Mouse (Mus musculus): Measurements from ENCODE around the gene Ppm1l. TPM values are rescaled to one million over a fixed set of nuclear protein-coding genes. Genes with fewer than 3 reads are reported as not detected.
A peak's percentile ranks its signal among the peaks of the same experiment; 100 is the strongest.

Ppm1l gene
- polyA plus RNA-seq, 1 experiment from 2014 or later: 23.9 TPM

DNA sequence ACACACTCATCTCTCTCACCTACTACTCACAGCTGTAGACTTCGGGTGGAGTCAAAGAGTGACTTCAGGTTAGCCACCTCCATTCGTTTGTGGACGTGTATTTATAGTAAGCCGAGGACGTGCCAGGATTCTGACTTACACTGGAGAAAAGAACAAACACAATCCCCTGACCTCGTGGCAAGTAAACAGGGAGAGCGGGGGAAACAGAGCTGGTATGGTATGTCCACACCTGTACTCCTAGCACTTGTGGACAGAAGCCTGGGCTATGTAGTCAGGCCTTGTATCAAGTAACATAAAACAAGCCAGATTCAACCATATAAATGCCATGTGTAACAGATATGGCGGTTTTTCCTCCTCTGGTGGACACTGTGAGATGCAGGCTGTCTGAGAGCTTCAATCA, 20.4 kb upstream of the Ppm1l start:
- no peak for ATAC-seq (ENCODE audit: low FRiP score)
- no peaks in the 10 kb centered on the region for H3K4me1 ChIP-seq (replicated peaks)
- H3K27ac ChIP-seq: no peak overlapping the region
- WGBS: 83% methylated on average over 8 of the region's 8 CpGs
- H3K9ac ChIP-seq: no peak overlapping the region
- H3K9me3 ChIP-seq: no peaks in the 10 kb centered on the region
- H3K27me3 ChIP-seq: no peaks in the 10 kb centered on the region
- H3K36me3 ChIP-seq: no peaks in the 10 kb centered on the region
- H3K4me3 ChIP-seq: no peak overlapping the region
- no peak overlapping the region for H3K4me2 ChIP-seq

DNA sequence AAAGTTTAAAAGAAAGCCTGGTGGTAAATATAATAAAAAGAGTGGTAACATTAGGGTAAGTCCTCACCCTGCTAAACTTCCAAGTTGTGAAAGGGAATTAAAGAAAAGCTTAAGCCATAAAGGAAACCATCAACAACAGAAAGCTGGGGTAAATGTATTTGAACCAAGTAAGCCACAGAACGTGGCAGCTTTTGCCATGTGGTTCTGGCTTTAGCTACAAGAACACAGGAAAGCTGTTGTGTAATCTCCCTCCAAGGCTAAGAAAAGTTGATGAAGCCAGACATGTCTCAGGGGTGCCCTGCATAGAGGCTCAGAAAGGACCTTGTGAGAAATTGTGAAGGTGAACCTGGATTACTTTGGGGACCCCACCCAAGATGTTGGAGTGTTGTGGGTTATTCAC, 16.5 kb upstream of the Ppm1l start:
- Histone ChIP-seq H3K9me3 (no peaks in the 10 kb centered on the region), H3K4me1 (replicated peaks) (no peaks in the 10 kb centered on the region), H3K4me2 (no peak overlapping the region), H3K36me3 (no peaks in the 10 kb centered on the region), H3K27me3 (no peaks in the 10 kb centered on the region), H3K9ac (no peak overlapping the region), H3K27ac (no peak overlapping the region), H3K4me3 (no peak overlapping the region)
- WGBS: 85% methylated on average over 1 of the region's 1 CpGs
- no peak for ATAC-seq (ENCODE audit: low FRiP score)

DNA sequence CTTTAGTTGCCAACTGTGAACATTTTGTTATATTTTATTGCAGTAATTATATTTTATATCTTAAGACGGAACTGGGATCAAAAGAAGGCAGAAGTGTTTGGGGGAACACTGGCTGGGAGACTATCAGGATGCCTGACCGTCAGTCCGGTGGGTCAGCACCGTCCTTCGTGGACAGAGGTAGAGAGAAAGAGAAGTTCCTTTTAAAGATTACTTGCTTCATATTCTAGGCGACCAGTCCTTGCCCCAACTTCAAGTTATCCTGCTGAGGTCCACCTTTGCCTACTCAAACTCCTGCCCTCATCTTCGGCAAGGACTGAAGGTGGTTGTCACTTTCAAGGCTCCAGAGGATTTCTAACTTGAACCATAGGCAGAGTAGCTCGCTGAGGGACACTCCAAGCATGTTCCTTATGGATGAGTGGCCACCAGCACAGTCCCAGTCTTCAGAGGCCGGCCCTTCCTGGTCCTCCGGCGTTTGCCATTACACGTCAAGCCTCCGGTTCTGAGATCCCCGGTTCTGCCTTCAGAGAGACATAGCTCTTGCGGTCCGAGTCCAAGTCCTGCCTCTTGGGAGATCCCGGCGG, 761 bp upstream of the Ppm1l start:
- ATAC-seq (ENCODE audit: low FRiP score): peak; percentile 49
- Histone ChIP-seq H3K4me2 (peak overlapping the region; percentile 76), H3K36me3 (no peaks in the 10 kb centered on the region), H3K4me1 (replicated peaks) (peaks cover 37% of the 10 kb centered on the region), H3K9me3 (no peaks in the 10 kb centered on the region), H3K27ac (peak overlapping the region; percentile 94), H3K27me3 (no peaks in the 10 kb centered on the region), H3K9ac (peak overlapping the region; percentile 77), H3K4me3 (peak overlapping the region; percentile 83)
- WGBS: 4% methylated on average over 18 of the region's 18 CpGs

DNA sequence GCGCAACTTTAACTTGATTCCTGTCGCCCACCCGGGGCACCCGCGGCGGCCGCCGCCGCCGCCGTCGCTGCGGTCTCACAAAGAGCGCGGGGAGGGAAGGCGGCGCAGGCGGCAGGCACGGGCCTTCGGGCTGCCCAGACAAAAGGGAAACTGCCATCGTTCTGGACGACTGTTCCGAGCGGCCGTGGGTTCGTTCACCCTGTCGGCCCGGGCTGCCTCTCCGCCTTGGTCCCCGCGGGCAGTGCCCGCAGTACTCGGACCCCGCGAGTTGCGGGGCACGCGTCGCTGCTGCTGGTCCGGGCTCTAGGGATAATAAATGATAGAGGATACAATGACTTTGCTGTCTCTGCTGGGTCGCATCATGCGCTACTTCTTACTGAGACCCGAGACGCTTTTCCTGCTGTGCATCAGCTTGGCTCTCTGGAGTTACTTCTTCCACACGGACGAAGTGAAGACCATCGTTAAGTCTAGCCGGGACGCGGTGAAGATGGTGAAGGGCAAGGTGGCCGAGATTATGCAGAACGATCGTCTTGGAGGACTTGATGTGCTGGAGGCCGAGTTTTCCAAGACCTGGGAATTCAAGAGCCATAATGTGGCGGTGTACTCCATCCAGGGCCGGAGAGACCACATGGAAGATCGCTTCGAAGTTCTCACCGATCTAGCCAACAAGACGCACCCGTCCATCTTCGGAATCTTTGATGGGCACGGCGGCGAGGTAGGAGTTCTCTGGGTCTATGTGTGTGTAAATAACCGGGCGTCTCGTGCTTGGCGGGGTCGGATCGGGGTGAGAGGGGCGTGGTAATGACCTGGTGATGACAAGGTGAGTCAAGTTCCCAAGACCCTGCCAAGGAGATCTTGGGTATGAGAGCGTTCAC, 827 bp downstream of the Ppm1l start:
- under 1% methylated on average over 73 of the region's 73 CpGs for WGBS
- Histone ChIP-seq H3K4me2 (peak overlapping the region; percentile 99), H3K36me3 (no peaks in the 10 kb centered on the region), H3K27me3 (no peaks in the 10 kb centered on the region), H3K27ac (peak overlapping the region; percentile 94), H3K4me3 (peak overlapping the region; percentile 83), H3K9me3 (no peaks in the 10 kb centered on the region), H3K4me1 (replicated peaks) (peaks cover 45% of the 10 kb centered on the region), H3K9ac (peak overlapping the region; percentile 92)
- ATAC-seq (ENCODE audit: low FRiP score): peak; percentile 55; the same call in 1 of the 2 replicates

DNA sequence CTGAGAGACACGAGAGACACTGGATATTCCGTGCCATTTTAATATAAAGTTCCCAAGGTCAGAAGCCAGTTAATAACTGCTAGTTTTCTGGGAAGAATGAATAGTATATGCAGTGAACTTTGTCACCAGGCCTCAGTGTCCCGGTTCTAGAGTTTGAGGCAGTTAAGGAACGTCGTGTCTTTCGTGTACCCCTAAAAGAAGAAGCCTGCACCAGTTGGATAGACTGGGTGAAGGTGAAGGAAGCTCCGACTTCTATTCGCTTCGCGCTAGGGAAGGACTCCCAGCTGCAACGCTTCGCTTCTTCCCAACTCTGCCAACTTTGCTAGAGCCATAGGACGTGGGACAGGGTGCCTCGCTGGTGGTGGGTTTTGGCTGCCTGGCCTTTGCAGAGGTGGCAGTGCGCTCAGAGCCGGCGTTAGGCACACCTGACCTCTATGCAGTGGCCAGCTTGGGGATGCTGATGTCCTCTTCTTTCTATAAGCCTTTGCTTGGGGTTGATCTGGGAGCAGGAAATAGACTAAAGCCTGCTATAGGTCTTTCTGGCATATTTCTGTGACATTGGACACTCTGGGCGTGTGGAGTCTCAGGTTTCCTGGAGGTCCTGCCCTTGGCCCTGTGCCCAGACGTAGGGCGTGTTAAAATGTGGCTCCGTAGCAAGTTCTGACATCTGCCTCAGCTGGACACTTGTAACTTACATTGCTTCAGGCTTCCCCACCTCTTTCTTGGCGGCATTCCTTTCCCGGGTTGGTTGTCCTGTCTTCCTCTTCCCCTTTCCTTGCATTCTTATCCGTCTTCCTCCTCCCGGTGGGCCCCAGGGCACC, 1.7 kb downstream of the Ppm1l start:
- Histone ChIP-seq H3K27ac (no peak overlapping the region), H3K4me2 (peak overlapping the region; percentile 99), H3K9me3 (no peaks in the 10 kb centered on the region), H3K27me3 (no peaks in the 10 kb centered on the region), H3K36me3 (no peaks in the 10 kb centered on the region), H3K4me1 (replicated peaks) (peaks cover 45% of the 10 kb centered on the region), H3K4me3 (peak overlapping the region; percentile 83), H3K9ac (peak overlapping the region; percentile 92)
- WGBS: 9% methylated on average over 25 of the region's 25 CpGs
- ATAC-seq (ENCODE audit: low FRiP score): no peak

DNA sequence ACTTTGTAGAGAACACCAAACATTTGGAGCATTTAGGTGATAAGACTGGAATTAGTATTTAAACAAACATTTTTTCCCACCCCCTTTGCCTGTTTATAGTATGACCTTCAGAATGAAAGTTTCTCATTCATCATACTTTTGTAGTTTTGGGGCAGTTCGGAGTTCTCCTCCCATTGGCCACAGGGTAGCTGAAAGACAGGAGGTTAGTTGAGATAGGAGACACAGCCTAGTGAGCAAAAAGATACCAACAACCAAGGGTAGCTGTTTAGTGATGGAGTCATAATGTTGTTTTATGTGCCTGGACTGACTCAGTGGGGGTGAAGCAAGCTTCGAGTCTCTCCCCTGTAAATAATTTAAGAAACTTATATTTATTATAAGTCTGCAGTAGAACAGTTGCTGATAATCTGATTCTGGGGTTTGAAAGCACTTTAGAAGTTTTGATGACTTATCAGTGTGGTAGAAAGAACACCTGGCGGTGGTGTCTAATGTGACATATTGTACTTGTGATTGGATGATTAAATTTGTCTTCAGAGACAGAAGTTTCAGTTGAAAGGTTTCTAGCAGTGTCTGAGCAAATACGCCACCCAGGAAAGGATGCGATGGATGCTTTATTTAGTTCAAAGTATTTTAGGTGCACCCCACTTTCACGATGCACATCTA, 2.5 kb downstream of the Ppm1l start:
- Histone ChIP-seq H3K4me3 (peak overlapping the region; percentile 83), H3K4me1 (replicated peaks) (peaks cover 45% of the 10 kb centered on the region), H3K4me2 (peak overlapping the region; percentile 99), H3K27ac (no peak overlapping the region), H3K9me3 (no peaks in the 10 kb centered on the region), H3K9ac (peak overlapping the region; percentile 92; the same call in 1 of the 2 replicates), H3K36me3 (no peaks in the 10 kb centered on the region), H3K27me3 (no peaks in the 10 kb centered on the region)
- ATAC-seq (ENCODE audit: low FRiP score): no peak
- WGBS: 79% methylated on average over 6 of the region's 6 CpGs

DNA sequence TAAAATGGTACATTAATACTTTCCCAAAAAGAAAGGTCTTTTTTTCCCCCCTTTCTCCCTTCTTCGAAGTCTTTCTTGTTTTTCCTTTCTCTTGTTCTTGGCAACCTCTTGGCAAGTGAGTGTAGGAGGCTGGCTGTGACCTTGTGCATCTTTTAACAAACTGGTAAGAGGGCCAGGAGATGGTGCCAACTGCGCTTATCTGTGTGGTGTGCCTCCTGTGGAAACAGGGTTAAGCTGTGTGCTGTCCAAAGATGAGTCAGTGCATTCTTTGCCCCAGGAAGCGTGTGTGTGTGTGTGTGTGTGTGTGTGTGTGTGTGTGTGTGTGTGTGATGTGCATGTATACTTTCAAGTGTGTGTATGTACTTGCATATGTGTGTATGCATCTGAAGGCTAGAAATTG, 7.3 kb downstream of the Ppm1l start:
- Histone ChIP-seq H3K36me3 (peaks cover 3% of the 10 kb centered on the region; the same call in 1 of the 2 replicates), H3K27ac (no peak overlapping the region), H3K9ac (no peak overlapping the region), H3K27me3 (no peaks in the 10 kb centered on the region), H3K9me3 (no peaks in the 10 kb centered on the region), H3K4me1 (replicated peaks) (peaks cover 27% of the 10 kb centered on the region), H3K4me2 (no peak overlapping the region), H3K4me3 (no peak overlapping the region)
- 88% methylated on average over 3 of the region's 3 CpGs for WGBS
- ATAC-seq (ENCODE audit: low FRiP score): no peak

DNA sequence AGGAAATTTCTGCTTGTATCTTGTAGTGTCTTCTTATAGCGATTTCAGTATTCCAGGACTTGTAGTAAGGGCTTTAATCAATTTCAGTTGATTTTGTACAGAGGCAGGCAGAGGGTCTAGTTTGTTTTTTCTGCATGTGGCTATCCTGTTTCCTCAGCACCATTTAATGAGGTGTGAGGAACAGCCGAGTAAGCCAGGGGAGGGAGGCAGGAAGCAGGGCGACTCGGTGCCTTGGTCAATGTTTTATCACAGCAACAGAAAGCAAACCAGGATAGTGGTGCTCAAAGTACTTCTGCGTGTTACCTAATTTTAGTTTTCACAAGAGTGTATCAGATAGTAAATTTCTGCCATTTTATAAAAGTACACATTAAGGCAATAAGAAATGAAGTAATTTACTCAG, 13.2 kb downstream of the Ppm1l start:
- ATAC-seq (ENCODE audit: low FRiP score): no peak
- H3K27ac ChIP-seq: no peak overlapping the region
- peaks cover 3% of the 10 kb centered on the region; the same call in 1 of the 2 replicates for H3K36me3 ChIP-seq
- H3K9me3 ChIP-seq: no peaks in the 10 kb centered on the region
- no peak overlapping the region for H3K4me3 ChIP-seq
- WGBS: 67% methylated on average over 5 of the region's 5 CpGs
- H3K4me1 ChIP-seq (replicated peaks): peaks cover 15% of the 10 kb centered on the region
- H3K4me2 ChIP-seq: no peak overlapping the region
- no peak overlapping the region for H3K9ac ChIP-seq
- H3K27me3 ChIP-seq: no peaks in the 10 kb centered on the region

DNA sequence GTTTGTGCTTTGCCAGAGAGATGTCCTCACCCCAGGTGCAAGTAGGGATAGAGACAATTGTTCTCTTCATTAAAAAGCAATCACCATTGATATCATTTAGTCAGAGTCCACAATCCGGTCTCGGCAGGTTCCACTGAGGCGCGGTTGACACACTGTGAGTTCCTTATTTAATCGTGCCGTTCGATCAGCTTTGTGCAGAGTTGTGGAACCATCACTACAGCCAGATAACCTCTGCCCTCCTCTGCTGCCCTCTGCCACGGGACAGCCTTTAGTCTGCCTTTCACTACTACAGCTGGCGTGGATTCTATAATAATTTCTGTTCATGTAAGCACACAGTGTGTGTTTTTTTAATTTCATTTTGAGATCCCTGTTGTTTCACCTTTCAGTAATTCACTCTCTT, 17.2 kb downstream of the Ppm1l start:
- no peak overlapping the region for H3K4me3 ChIP-seq

DNA sequence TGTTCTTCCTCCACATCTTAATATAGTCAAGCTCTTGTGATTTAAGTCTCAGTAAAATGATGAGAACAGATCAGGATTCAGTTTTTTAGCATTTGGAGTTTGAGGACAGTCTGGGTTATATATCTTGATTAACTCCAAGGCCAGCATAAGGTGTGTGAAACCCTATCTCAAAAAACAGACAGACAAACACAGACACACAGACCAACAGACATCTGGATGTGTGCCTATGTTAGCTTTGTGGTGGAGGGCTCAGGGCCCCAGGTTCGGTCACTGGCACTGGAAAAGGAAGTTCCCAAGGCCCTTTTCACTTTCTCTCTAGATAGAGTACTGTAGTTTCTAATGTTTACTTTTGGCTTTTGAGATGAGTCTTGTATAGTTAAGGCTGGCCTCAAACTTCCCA, 23.8 kb downstream of the Ppm1l start:
- no peak overlapping the region for H3K4me2 ChIP-seq
- H3K9me3 ChIP-seq: no peaks in the 10 kb centered on the region
- no peak overlapping the region for H3K4me3 ChIP-seq
- 86% methylated on average over 1 of the region's 1 CpGs for WGBS
- no peak overlapping the region for H3K9ac ChIP-seq
- no peak overlapping the region for H3K27ac ChIP-seq
- no peak for ATAC-seq (ENCODE audit: low FRiP score)
- peaks cover 11% of the 10 kb centered on the region; the same call in 1 of the 2 replicates for H3K4me1 ChIP-seq (replicated peaks)
- H3K36me3 ChIP-seq: no peaks in the 10 kb centered on the region
- no peaks in the 10 kb centered on the region for H3K27me3 ChIP-seq

More for the DNA sequence above, 17.2 kb downstream of the Ppm1l start:
- Histone ChIP-seq H3K27me3 (no peaks in the 10 kb centered on the region), H3K4me1 (replicated peaks) (peaks cover 15% of the 10 kb centered on the region), H3K9ac (no peak overlapping the region), H3K4me2 (no peak overlapping the region), H3K27ac (no peak overlapping the region), H3K9me3 (no peaks in the 10 kb centered on the region), H3K36me3 (no peaks in the 10 kb centered on the region)
- WGBS: 48% methylated on average over 9 of the region's 9 CpGs
- ATAC-seq (ENCODE audit: low FRiP score): no peak

DNA sequence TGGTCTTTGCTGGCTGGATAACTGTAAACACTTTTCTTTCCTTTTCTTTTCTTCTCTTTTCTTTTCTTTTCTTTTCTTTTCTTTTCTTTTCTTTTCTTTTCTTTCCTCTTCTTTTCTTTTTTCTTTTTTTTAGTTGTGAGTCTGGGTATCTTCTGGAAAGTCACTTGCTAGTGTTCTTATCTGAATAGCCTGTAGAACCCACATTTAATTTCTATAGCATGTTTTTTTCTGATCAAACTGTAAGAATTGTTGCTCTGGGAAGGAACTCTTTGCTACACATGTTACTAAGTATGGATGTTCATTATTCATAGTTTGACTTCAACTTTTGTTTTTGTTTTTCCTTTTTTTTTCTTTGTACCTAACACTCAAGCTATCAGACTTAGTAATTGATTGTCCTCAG, 24.3 kb downstream of the Ppm1l start:
- Histone ChIP-seq H3K36me3 (no peaks in the 10 kb centered on the region), H3K9ac (no peak overlapping the region), H3K4me3 (no peak overlapping the region), H3K27ac (no peak overlapping the region), H3K4me1 (replicated peaks) (peaks cover 11% of the 10 kb centered on the region; the same call in 1 of the 2 replicates), H3K27me3 (no peaks in the 10 kb centered on the region), H3K9me3 (no peaks in the 10 kb centered on the region), H3K4me2 (no peak overlapping the region)
- ATAC-seq (ENCODE audit: low FRiP score): no peak

DNA sequence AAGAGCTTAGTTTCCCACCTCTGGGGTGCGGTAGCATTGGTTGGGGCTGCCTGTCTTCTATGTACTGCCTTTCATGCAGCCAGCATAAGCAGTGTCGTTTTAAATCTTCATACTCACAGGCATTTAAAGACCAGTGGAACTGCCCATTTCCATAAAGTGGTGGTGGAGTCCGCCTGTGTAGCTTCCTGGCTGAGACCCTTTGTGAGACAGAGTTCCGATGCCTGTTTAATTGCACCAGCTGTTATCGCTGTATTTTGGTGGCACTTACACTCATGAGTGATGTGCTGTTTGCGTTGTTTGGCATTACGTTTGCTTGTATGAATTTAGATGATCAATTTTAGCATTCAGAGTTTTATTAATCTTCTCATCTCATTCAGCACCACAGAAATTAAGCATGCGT, 24.9 kb downstream of the Ppm1l start:
- no peak overlapping the region for H3K4me3 ChIP-seq
- no peak overlapping the region for H3K27ac ChIP-seq
- no peaks in the 10 kb centered on the region for H3K9me3 ChIP-seq
- H3K36me3 ChIP-seq: no peaks in the 10 kb centered on the region
- no peaks in the 10 kb centered on the region for H3K27me3 ChIP-seq
- H3K4me2 ChIP-seq: no peak overlapping the region
- ATAC-seq (ENCODE audit: low FRiP score): no peak
- no peak overlapping the region for H3K9ac ChIP-seq
- peaks cover 11% of the 10 kb centered on the region; the same call in 1 of the 2 replicates for H3K4me1 ChIP-seq (replicated peaks)
- WGBS: 77% methylated on average over 8 of the region's 8 CpGs
